Mouse (Mus musculus) embryonic facial prominence, embryonic 12.5 days (tissue): ENCODE measurements around the gene Ngef. TPM values are rescaled to one million over a fixed set of nuclear protein-coding genes. Genes with fewer than 3 reads are reported as not detected.

Experiments
- ATAC-seq: fragments of 200-750 bp; cut with Nextera tagmentation; 2 replicates; pipeline ENCODE4 v1.8.0; 2017; ENCODE audit not compliant: insufficient number of reproducible peaks, insufficient read depth, low FRiP score, low TSS enrichment
- H3K27ac ChIP-seq: fragments of 300-500 bp; sonication (generic); 2 replicates; pipeline ENCODE4 v1.5.1; 2016; ENCODE audit warnings: mild to moderate bottlenecking
- H3K27me3 ChIP-seq: fragments of 300-500 bp; sonication (generic); 2 replicates; pipeline ENCODE4 v1.6.1; 2016; ENCODE audit warnings: mild to moderate bottlenecking, moderate library complexity
- H3K36me3 ChIP-seq: fragments of 300-500 bp; sonication (generic); 2 replicates; pipeline ENCODE4 v1.6.1; 2016; ENCODE audit warnings: mild to moderate bottlenecking
- H3K4me1 ChIP-seq: fragments of 300-500 bp; sonication (generic); 2 replicates; pipeline ENCODE4 v1.6.1; 2016
- H3K4me2 ChIP-seq: fragments of 300-500 bp; sonication (generic); replicated peaks from 2 replicates; pipeline ENCODE4 v1.6.1; 2016; ENCODE audit warnings: mild to moderate bottlenecking, moderate library complexity
- H3K4me3 ChIP-seq: fragments of 300-500 bp; sonication (generic); 2 replicates; pipeline ENCODE4 v1.5.1; 2016; ENCODE audit warnings: mild to moderate bottlenecking
- H3K9ac ChIP-seq: fragments of 300-500 bp; sonication (generic); 2 replicates; pipeline ENCODE4 v1.6.1; 2016; ENCODE audit warnings: mild to moderate bottlenecking, moderate library complexity
- H3K9me3 ChIP-seq: fragments of 300-500 bp; sonication (generic); 2 replicates; pipeline ENCODE4 v1.6.1; 2016; ENCODE audit warnings: mild to moderate bottlenecking, moderate library complexity
- WGBS: fragments of 180-500 bp; shearing (Covaris S2); methylation state at CpG from one replicate; pipeline ENCODE4 v1.1.7; 2016; 5-methylcytosine and 5-hydroxymethylcytosine counted together
- polyA plus RNA-seq: library from polyadenylated mRNA; unstranded; fragments of >200 nt; fragmentation: Nextera tagmentation; extraction: Ambion mirVana; gene quantifications from 2 replicates; pipeline ENCODE4 v1.2.1, GENCODE M21; 2016

The Ngef gene
- polyA plus RNA-seq, 1 experiment from 2014 or later = 1.9 TPM

GRCm38 (mm10) chr1:87553586-87553985 lies 20.1 kb downstream of the Ngef start:
- H3K4me1 ChIP-seq = no peaks in the 10 kb centered on the region
- no peaks in the 10 kb centered on the region for H3K27me3 ChIP-seq
- no peak for ATAC-seq
- H3K27ac ChIP-seq = no peak overlapping the region
- no peaks in the 10 kb centered on the region for H3K36me3 ChIP-seq
- no peak overlapping the region for H3K4me3 ChIP-seq
- WGBS = 74% methylated on average over 1 of the region's 1 CpGs
- H3K9ac ChIP-seq = no peak overlapping the region
- H3K9me3 ChIP-seq = no peaks in the 10 kb centered on the region
- H3K4me2 ChIP-seq = no peak overlapping the region

GRCm38 (mm10) chr1:87551008-87551407 lies 22.7 kb downstream of the Ngef start:
- WGBS = 84% methylated on average over 3 of the region's 3 CpGs
- no peak overlapping the region for H3K4me2 ChIP-seq

GRCm38 (mm10) chr1:87541614-87542013 lies 32.1 kb downstream of the Ngef start:
- no peak for ATAC-seq
- no peak overlapping the region for H3K27ac ChIP-seq
- H3K36me3 ChIP-seq = no peaks in the 10 kb centered on the region
- H3K9me3 ChIP-seq = no peaks in the 10 kb centered on the region
- no peaks in the 10 kb centered on the region for H3K4me1 ChIP-seq
- WGBS = 29% methylated on average over 7 of the region's 7 CpGs
- H3K4me3 ChIP-seq = no peak overlapping the region
- no peak overlapping the region for H3K9ac ChIP-seq
- H3K27me3 ChIP-seq = no peaks in the 10 kb centered on the region
- H3K4me2 ChIP-seq = no peak overlapping the region

More at GRCm38 (mm10) chr1:87551008-87551407, 22.7 kb downstream of the Ngef start:
- H3K9me3 ChIP-seq = no peaks in the 10 kb centered on the region
- no peak overlapping the region for H3K4me3 ChIP-seq
- no peaks in the 10 kb centered on the region for H3K27me3 ChIP-seq
- H3K9ac ChIP-seq = no peak overlapping the region
- no peaks in the 10 kb centered on the region for H3K36me3 ChIP-seq
- no peak overlapping the region for H3K27ac ChIP-seq
- no peaks in the 10 kb centered on the region for H3K4me1 ChIP-seq
- ATAC-seq = no peak

DNA sequence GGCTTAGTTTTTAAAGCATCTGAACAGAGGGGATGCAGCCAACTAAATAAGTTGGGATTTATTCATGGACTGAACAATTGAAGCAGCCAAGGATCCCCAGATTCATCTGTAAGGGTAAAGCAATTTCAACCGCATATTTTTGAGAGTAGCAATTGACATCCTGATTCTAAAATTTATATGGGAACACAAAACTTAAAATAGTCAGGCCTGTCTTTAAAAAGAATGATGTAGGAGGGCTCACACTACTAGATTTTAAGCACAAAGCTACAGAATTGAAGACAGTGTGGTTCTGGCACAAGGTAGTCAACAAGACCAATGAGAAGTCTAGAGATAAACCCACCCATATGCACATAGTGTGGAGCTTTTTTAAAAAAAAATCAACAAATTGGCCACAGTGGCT lies 36.7 kb downstream of the Ngef start:
- no peak for ATAC-seq
- Histone ChIP-seq H3K4me2 (no peak overlapping the region), H3K9ac (no peak overlapping the region), H3K4me1 (no peaks in the 10 kb centered on the region), H3K27ac (no peak overlapping the region), H3K9me3 (no peaks in the 10 kb centered on the region), H3K4me3 (no peak overlapping the region), H3K36me3 (no peaks in the 10 kb centered on the region), H3K27me3 (no peaks in the 10 kb centered on the region)
- WGBS = 96% methylated on average over 1 of the region's 1 CpGs

DNA sequence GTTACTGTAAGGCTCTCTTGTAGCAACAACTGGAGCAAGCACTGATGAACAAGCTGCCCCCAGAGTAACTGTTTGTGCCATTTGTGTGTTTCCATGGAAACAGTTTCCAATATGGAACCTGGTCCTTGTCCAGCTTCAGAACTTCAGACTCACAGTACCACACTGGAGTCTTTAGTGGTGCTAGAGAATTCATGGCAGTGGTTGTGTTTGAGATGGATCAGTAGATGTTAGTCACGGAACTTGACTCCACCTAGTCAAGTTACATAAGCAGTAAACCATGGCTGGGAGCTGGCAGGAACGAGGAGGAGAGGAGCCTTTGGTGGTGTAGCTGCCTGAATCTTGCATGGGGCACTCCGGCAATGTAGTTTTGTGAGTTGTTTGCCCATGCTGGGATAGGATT lies 39.6 kb downstream of the Ngef start:
- Histone ChIP-seq H3K27ac (no peak overlapping the region), H3K9me3 (no peaks in the 10 kb centered on the region), H3K4me1 (no peaks in the 10 kb centered on the region), H3K4me2 (no peak overlapping the region), H3K9ac (no peak overlapping the region), H3K36me3 (no peaks in the 10 kb centered on the region), H3K27me3 (no peaks in the 10 kb centered on the region), H3K4me3 (no peak overlapping the region)
- no peak for ATAC-seq
- 73% methylated on average over 3 of the region's 3 CpGs for WGBS

- H3K36me3 ChIP-seq = no peaks in the 10 kb centered on the region
- no peak overlapping the region for H3K9ac ChIP-seq
- H3K27me3 ChIP-seq = no peaks in the 10 kb centered on the region
- no peak overlapping the region for H3K27ac ChIP-seq
- WGBS = 74% methylated on average over 4 of the region's 4 CpGs
- no peak for ATAC-seq
- no peaks in the 10 kb centered on the region for H3K4me1 ChIP-seq
- H3K4me2 ChIP-seq = no peak overlapping the region
- no peaks in the 10 kb centered on the region for H3K9me3 ChIP-seq
- no peak overlapping the region for H3K4me3 ChIP-seq
Measured at GRCm38 (mm10) chr1:87532346-87532745, 41.3 kb downstream of the Ngef start.

DNA sequence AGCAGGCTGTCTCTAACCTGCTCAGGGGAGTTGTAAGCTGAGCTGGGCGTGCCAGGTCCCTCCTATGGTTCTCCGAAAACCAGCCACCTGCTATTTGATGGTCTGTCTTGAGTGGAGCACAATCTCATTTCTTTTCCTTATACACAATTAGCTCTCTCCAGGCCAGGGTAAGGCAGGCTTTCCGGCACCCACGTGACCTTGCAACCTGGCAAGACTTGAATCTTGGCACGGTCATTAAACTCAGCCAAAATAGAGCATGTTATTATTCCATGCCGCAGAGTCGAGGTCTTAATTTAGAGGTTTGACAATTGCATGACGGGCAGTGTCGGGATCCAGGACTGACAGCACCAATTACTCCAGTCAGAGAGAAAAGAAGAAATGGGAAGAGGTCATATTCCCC lies 46.5 kb downstream of the Ngef start:
- Histone ChIP-seq H3K4me2 (no peak overlapping the region), H3K27me3 (no peaks in the 10 kb centered on the region; the same call in 1 of the 2 replicates), H3K9me3 (no peaks in the 10 kb centered on the region), H3K4me1 (no peaks in the 10 kb centered on the region), H3K36me3 (no peaks in the 10 kb centered on the region), H3K4me3 (no peak overlapping the region), H3K9ac (no peak overlapping the region), H3K27ac (no peak overlapping the region)
- WGBS = 59% methylated on average over 9 of the region's 9 CpGs
- no peak for ATAC-seq

DNA sequence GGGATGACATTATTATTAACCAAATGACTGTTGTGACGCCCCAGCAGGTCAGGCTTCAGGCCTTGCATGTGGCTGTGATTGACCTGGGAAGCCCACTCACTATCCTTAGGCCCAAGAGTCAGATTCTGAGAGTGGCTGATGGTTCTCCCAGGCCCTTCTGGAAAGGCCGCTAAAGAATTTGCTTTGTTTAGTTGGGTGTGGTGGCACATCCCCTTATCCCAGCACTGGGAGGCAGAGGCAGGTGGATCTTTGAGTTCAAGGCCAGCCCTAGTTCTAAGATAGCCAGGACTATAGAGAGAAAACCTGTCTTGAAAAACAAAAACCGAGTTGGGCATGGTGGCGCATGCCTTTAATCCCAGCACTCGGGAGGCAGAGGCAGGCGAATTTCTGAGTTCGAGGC lies 48.6 kb downstream of the Ngef start:
- Histone ChIP-seq H3K27me3 (no peaks in the 10 kb centered on the region; the same call in 1 of the 2 replicates), H3K4me1 (no peaks in the 10 kb centered on the region), H3K9ac (no peak overlapping the region), H3K4me3 (no peak overlapping the region), H3K9me3 (no peaks in the 10 kb centered on the region), H3K27ac (no peak overlapping the region), H3K36me3 (no peaks in the 10 kb centered on the region), H3K4me2 (no peak overlapping the region)
- ATAC-seq = no peak
- WGBS = 85% methylated on average over 7 of the region's 7 CpGs

DNA sequence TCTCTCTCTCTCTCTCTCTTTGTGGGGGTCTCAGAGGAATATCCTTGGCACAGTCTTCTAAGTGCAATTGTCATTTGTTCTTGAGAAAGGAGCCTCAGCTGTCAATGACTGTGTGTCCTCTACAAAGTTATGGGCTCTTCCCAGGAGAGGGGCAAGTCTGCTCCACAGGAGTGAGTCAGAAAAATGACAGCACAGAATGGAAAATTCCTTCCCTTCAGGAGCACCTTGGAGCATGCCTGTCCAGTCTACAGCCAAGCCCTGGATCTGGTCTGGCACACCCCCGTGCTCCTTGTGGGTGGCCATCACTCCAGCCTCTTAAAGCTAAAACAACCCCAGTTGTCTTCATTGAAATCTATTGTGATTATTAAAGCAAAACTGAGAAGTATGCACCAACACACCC lies 52.1 kb downstream of the Ngef start:
- no peak overlapping the region for H3K4me3 ChIP-seq
- H3K36me3 ChIP-seq = no peaks in the 10 kb centered on the region
- H3K9me3 ChIP-seq = no peaks in the 10 kb centered on the region
- no peaks in the 10 kb centered on the region; the same call in 1 of the 2 replicates for H3K27me3 ChIP-seq
- ATAC-seq = no peak
- WGBS = 67% methylated on average over 1 of the region's 1 CpGs
- no peak overlapping the region for H3K4me2 ChIP-seq
- H3K27ac ChIP-seq = no peak overlapping the region
- no peak overlapping the region for H3K9ac ChIP-seq
- no peaks in the 10 kb centered on the region for H3K4me1 ChIP-seq

DNA sequence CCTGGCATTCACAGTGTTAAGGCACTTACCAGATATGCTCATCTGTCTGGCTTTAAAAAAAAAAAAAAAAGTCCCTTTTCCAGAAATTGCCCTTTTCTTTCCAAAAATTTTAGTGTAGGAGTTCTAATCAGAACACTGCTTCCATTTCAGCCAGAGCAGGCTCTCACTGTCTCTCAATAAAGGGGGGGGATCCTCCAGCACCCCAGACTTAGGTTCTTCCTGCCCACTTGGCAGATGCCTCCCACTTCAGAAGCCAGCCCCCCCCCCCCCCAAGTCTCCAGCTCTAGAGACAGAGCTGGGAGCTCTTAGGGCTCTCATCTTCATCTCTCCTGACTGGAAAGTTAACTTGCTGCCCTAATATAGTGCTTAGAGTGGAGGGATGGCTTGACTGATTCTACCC lies 53.2 kb downstream of the Ngef start:
- H3K4me1 ChIP-seq = no peaks in the 10 kb centered on the region
- no peak overlapping the region for H3K27ac ChIP-seq
- H3K4me3 ChIP-seq = no peak overlapping the region
- H3K4me2 ChIP-seq = no peak overlapping the region
- no peak overlapping the region for H3K9ac ChIP-seq
- no peaks in the 10 kb centered on the region for H3K9me3 ChIP-seq
- ATAC-seq = no peak
- no peaks in the 10 kb centered on the region; the same call in 1 of the 2 replicates for H3K27me3 ChIP-seq
- no peaks in the 10 kb centered on the region for H3K36me3 ChIP-seq

GRCm38 (mm10) chr1:87510845-87511244 lies 62.8 kb downstream of the Ngef start:
- Histone ChIP-seq H3K4me1 (peaks cover 13% of the 10 kb centered on the region), H3K27ac (no peak overlapping the region), H3K36me3 (no peaks in the 10 kb centered on the region), H3K9me3 (peaks cover 5% of the 10 kb centered on the region; the same call in 1 of the 2 replicates), H3K4me3 (peak overlapping the region; percentile 69), H3K27me3 (peaks cover 52% of the 10 kb centered on the region), H3K9ac (no peak overlapping the region), H3K4me2 (peak overlapping the region; percentile 100)
- 21% methylated on average over 5 of the region's 5 CpGs for WGBS
- no peak for ATAC-seq

DNA sequence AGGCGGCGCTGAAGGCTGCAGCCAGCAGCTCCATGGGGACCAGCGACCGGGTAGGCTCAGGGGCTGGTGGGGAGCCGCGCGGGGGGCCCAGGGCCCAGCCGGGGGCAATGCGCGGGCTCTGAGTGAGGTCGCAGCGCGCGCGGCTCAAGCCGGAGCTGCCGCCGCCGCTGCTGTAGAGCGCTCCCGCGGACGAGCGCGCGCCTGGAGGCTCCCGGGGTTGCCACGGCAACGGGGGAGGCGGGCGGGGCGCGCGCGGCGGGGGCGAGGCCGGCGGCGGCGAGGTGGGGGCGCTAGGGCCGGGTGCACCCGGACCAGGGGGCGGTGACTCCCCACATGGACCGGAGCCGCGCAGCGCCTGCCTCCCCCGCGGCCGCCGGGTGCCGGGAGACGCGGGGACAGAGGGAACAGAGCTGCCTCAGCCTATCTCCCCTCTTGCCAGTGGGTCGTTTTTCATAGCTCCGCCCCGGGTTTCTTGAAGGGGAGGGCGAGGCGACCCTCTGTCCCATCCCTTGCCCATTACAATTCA lies 63.4 kb downstream of the Ngef start:
- peaks cover 13% of the 10 kb centered on the region for H3K4me1 ChIP-seq
- H3K9me3 ChIP-seq = peaks cover 5% of the 10 kb centered on the region; the same call in 1 of the 2 replicates
- ATAC-seq = peak; percentile 85
- no peaks in the 10 kb centered on the region for H3K36me3 ChIP-seq
- peak overlapping the region; percentile 100 for H3K4me2 ChIP-seq
- peak overlapping the region; percentile 61 for H3K9ac ChIP-seq
- no peak overlapping the region for H3K27ac ChIP-seq
- H3K4me3 ChIP-seq = peak overlapping the region; percentile 69
- peaks cover 52% of the 10 kb centered on the region for H3K27me3 ChIP-seq
- under 1% methylated on average over 56 of the region's 61 CpGs for WGBS
